Mouse (Mus musculus) left cerebral cortex, postnatal 25 days (tissue): ENCODE results near the gene Krt15. TPM values are rescaled to one million over a fixed set of nuclear protein-coding genes. Genes with fewer than 3 reads are reported as not detected.
A peak's percentile ranks its signal among the peaks of the same experiment; 100 is the strongest.

Source experiments
- DNase-seq, 2 experiments: peaks; one replicate each; pipeline ENCODE4 v3.0.0; 2022; ENCODE audit warnings: low spot score in 2 of 2, mixed read lengths in 1 of 2
- intact Hi-C: fragments of 180-260 bp; cut with DNase I; formaldehyde crosslinking; loops from one replicate; pipeline ENCODE4 v1.15.1; 2025
- total RNA-seq, 2 experiments: library from RNA; stranded (reverse); gene quantifications; 2 replicates each; pipeline ENCODE4 v1.2.3; 2021

Gene Krt15
- total RNA-seq, 2 experiments from 2014 or later: not detected

DNA sequence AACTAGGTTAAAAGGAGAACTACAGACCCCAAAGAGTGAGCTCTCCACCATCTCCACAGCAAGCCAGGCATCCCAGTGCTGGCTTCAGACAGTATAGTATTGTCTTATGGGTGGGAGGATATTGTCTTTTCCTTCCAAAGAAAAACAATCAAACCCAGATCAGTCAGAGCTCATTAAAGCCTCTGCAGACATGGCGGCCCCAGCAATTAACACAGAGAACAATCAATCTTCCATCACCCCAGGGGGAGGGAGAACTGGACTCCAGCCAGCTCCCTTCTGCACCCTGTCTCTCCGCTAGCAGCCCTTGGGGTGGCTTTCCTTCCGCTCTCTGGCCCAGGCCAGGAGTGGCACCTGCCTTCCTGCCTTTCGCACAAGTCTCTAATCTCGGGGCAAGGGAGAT is 2.0 kb upstream of the Krt15 start:
- no peak for DNase-seq
- intact Hi-C loops: no loop called here

DNA sequence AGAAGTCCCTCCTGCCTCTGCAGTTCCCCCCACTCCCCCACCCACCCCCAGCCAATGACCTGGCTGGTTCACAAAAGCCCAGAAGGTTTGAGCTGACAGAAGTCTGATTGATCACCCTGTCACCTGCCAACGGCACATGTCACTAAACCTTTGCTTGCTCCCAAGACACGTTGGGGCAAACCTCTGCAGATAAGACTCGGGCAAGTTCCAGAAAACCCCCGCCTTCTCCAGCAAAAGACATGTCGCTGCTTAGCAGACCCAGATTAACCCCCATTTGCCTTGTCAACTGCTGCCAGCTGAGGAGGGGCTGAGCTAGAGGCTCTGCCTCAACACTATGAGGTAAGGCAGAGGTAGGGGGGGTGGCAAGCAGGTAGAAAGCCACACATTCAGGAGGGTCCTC is 831 bp upstream of the Krt15 start:
- intact Hi-C loops: no loop called here
- no peak for DNase-seq

- intact Hi-C loops: no loop called here
- DNase-seq: no peak
These were observed 10.8 kb downstream of the Krt15 start for GRCm38 (mm10) chr11:100124901-100125300.

GRCm38 (mm10) chr11:100121466-100121865 is 14.3 kb downstream of the Krt15 start, which contains the start of gene Krt13:
Krt13 (minus strand) TSS chr11:100121566.
- no peak for DNase-seq
- intact Hi-C loops: no loop called here

- DNase-seq: no peak
- intact Hi-C loops: no loop called here
These were observed 15.4 kb downstream of the Krt15 start for GRCm38 (mm10) chr11:100120331-100120730.

DNA sequence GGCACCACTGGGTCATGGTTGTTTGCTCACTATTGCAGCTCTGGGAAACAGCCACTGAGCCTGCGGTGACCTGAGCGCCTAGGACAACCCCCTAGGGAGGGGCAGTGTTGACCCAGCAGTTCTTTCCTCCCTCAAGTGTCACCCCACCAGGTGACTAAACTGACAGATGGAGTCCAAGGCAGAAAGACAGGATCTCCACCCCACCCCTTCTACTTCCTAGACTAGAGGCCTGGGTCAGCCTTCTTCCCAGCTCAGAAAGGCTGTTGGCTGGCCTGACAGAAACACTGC is 22.0 kb downstream of the Krt15 start:
- DNase-seq: no peak
- intact Hi-C loops: no loop called here

- intact Hi-C loops: no loop called here
- DNase-seq: no peak
These were observed 22.6 kb downstream of the Krt15 start for GRCm38 (mm10) chr11:100112935-100113741.

DNA sequence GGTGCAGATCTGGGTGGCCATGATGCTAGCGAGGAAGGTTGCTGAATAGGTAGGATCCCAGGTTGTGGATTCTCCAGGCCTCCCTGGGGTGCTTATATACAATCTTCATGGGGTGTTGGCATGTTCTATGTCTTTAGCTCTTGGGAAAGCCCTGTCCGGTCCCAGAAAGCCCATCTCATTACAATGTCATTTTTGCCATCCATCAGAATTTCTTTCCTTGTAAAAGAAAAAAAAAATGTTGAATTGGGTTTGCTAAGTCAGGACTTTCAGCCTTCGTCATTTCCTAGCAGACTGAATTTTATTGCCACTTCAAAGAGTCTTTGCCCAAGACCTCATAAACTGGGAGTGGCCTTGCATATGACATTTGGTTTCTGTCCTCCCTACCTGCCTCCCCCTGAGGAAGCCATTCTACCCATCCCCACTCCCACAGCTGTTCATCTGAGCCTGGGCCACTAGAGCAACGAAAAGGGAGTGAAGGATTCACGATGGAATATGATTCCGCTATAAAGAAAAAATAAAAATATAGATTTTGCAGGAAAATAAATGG is 30.1 kb downstream of the Krt15 start, which contains the start of gene Krt36:
Gene Krt36 (minus strand): TSS at position 51 of the 547 bp plus-strand sequence.
- intact Hi-C loops: no loop called here

DNA sequence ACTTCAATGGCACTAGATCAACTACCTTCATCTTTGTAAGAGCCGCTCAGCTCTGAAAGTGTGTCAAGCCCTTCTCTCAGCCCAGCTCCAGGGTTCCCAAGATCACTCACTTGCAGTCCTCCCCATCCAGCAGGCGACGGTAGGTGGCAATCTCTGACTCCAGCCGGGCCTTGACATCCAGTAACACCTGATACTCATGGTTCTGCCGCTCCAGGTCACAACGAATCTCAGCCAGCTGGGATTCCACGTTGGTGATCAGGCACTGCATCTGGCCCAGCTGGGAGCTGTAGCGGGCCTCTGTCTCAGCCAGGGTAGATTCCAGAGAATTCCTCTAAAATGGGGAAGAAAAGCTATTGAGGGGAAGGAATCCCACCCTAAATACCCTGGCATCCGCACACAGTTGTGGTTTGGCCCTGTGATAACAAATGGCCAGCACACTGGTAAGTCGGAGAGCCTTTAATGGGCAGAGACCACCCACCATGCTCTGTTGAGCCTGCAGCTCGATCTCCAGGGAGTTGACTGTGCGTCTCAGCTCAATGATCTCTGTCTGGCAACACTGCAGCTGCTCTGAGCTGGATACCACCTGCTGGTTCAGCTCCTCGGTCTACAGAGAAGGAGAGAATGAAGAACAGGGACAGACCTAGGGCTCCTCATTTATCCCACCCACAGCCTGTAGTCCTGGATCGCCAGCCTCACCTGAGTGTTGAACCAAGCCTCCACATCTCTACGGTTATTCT is 32.9 kb downstream of the Krt15 start:
- intact Hi-C loops: no loop called here
- no peak for DNase-seq

More for the DNA sequence above, 30.1 kb downstream of the Krt15 start, which contains the start of gene Krt36:
- no peak for DNase-seq

GRCm38 (mm10) chr11:100100391-100100790 is 35.3 kb downstream of the Krt15 start:
- DNase-seq: no peak
- intact Hi-C loops: no loop called here

- no peak for DNase-seq
- intact Hi-C loops: no loop called here
These were observed 37.9 kb downstream of the Krt15 start for GRCm38 (mm10) chr11:100097819-100098218.

GRCm38 (mm10) chr11:100096141-100096540 is 39.6 kb downstream of the Krt15 start, which contains the start of gene Krt35:
Krt35 (minus strand) TSS chr11:100096241.
- intact Hi-C loops: no loop called here
- DNase-seq: no peak

- DNase-seq: peak in 1 of 2 experiments; percentile 65
- intact Hi-C loops: no loop called here
These were observed 47.2 kb downstream of the Krt15 start for GRCm38 (mm10) chr11:100088378-100089025.

DNA sequence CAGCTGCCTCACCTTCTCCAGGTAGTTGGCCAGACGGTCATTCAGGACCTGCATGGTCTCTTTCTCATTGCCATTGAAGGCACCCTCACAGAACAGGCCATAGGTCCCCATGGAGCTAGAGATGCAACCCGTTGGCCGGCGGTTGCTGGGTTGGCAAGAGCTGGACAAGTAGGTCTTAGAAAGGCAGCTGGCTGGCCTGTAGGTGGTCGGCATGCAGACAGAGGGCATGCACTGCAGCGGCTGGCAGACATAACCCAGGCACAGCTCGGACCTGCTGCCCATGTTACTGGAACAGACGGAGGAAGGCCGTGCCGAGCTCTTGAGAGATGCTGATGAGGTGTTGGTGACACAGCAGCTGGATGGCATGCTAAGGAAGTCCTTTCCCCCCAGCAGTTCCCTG is 47.9 kb downstream of the Krt15 start, which contains the start of gene Krt32:
Gene Krt32 (minus strand): TSS at position 366 of the 400 bp plus-strand sequence.
- intact Hi-C loops: no loop called here
- DNase-seq: no peak

Other genes with a start within 250 kb of the Krt15 start
- gene Krtap31-1, start 228.0 kb downstream of the Krt15 start, total RNA-seq: not detected
- gene Gm11565, start 221.2 kb downstream of the Krt15 start, total RNA-seq: not detected
- gene Krtap31-2, start 199.6 kb downstream of the Krt15 start, total RNA-seq: not detected
- not detected for gene Krtap9-5, start 187.5 kb downstream of the Krt15 start, total RNA-seq
- not detected for gene Krtap29-1, start 156.9 kb downstream of the Krt15 start, total RNA-seq
- not detected for gene Krtap16-1, start 149.3 kb downstream of the Krt15 start, total RNA-seq
- gene Krtap17-1, start 141.9 kb downstream of the Krt15 start, total RNA-seq: not detected
- not detected for gene Krt33a, start 119.7 kb downstream of the Krt15 start, total RNA-seq
- not detected for gene Krt33b, start 106.1 kb downstream of the Krt15 start, total RNA-seq
- gene Krt34, start 94.4 kb downstream of the Krt15 start, total RNA-seq: not detected
- gene Krt31, start 85.4 kb downstream of the Krt15 start, total RNA-seq: not detected
- gene Krt32, start 47.7 kb downstream of the Krt15 start, total RNA-seq: not detected
- gene Krt35, start 39.7 kb downstream of the Krt15 start, total RNA-seq: not detected
- gene Krt36, start 30.3 kb downstream of the Krt15 start, total RNA-seq: not detected
- gene Krt13, start 14.4 kb downstream of the Krt15 start, total RNA-seq: not detected
- not detected for gene Krt19, start 12.7 kb upstream of the Krt15 start, total RNA-seq
- gene Krt9, start 57.3 kb upstream of the Krt15 start, total RNA-seq: 1 to 10 TPM; 3.7 to 4.3 TPM
- gene Krt14, start 71.6 kb upstream of the Krt15 start, total RNA-seq: not detected
- gene Krt16, start 113.0 kb upstream of the Krt15 start, total RNA-seq: not detected
- under 1 TPM in 1 of 2 experiments, not detected in 1; 0.30 TPM for gene Krt17, start 125.1 kb upstream of the Krt15 start, total RNA-seq
- gene Krt42, start 133.9 kb upstream of the Krt15 start, total RNA-seq: not detected
- 100 to 1,000 TPM; 820 to 888 TPM for gene Eif1, start 184.0 kb upstream of the Krt15 start, total RNA-seq
- not detected for gene Gast, start 198.5 kb upstream of the Krt15 start, total RNA-seq
- gene Hap1, start 220.2 kb upstream of the Krt15 start, total RNA-seq: 100 to 1,000 TPM; 136 to 160 TPM